Mouse (Mus musculus) ZHBTc4 (cell line): Measurements from ENCODE around the gene Uckl1.

Experiments
- DNase-seq: peaks from one replicate; pipeline ENCODE4 v3.0.0-alpha.2; 2011; ENCODE audit warnings: low read depth, low spot score

The Uckl1 gene

DNA sequence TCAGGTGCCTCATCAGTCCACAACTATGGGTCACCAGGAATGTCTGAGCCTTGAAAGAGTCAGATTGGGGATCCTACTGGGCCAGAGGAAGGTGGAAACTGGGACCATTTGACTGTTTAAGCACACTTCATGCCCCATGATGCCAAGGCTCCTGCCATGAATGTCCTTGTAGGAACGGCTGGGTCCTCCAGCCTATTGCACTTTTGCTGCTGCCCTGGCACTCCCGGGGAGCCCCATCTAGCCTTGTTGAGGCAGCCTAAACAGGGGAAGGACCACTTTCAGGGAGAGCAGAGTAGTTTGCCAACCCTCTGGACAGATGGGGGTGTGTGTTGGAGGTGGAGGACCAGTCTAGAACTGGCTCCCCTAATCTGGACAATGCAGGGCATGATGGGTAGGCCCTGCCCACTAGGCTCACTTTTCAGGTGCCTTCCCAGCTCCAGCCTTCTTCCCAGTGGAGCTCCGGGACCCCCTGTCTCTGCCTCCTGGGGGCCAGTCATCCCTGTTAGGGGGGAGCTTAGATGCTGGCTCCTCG is at the start of gene Uckl1:
TSS of gene Uckl1 (minus strand) at position 482 of the 532 bp plus-strand sequence.
- DNase-seq: no peak

DNA sequence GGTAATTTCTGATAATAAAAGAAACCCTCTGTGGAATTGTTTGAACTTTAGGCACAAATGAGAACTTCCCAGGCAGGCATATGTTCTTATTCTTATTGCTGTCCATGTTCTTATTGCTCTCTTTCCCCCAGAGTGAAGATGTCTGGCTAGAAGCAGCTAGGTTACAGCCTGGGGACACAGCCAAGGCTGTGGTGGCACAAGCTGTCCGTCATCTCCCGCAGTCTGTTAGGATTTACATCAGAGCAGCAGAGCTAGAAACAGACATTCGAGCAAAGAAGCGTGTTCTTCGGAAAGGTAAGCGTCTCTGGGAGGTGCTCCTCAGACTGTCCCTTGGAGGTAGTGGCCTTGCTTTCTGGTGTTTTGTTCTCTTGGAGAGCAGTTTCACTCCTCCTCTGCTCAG is 47.9 kb upstream of the Uckl1 start:
- DNase-seq: no peak

DNA sequence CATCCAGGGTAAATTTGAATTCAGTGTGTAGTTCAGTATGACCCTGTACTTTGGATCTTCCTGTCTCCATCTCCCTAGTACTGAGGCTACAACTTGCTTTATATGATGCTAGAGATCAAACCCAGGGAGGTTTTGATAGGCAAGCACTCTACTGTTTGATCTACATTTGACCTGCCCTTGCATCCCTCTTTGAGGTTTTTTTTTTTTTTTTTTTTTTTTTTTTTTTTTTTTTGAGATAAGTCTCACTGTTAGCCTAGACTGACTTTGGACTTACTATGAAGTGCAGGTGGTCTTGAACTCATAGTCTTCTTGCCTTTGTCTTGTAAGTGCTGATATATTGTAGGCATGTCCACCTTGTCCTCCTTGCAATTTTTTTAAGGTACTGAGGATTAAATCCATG is 43.8 kb upstream of the Uckl1 start:
- no peak for DNase-seq

DNA sequence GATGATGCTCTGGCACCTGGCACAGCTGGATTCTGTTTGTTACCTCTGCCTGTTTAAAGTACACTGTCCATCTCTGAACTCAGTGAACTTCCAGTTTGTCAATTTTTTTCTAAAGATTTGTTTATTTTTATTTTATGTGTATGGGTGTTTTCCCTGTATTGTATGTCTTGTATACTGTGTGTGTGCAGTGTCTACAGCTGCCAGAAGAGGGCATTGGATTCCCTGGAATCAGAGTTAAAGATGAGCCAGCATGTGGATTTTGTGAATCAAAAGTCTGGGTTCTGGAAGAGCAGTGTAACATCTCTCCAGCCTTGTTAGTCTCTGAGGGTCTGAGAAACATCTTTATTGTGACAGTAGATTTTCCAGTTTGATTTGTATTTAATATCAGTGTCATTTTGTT is 38.7 kb upstream of the Uckl1 start:
- peak; percentile 39 for DNase-seq

DNA sequence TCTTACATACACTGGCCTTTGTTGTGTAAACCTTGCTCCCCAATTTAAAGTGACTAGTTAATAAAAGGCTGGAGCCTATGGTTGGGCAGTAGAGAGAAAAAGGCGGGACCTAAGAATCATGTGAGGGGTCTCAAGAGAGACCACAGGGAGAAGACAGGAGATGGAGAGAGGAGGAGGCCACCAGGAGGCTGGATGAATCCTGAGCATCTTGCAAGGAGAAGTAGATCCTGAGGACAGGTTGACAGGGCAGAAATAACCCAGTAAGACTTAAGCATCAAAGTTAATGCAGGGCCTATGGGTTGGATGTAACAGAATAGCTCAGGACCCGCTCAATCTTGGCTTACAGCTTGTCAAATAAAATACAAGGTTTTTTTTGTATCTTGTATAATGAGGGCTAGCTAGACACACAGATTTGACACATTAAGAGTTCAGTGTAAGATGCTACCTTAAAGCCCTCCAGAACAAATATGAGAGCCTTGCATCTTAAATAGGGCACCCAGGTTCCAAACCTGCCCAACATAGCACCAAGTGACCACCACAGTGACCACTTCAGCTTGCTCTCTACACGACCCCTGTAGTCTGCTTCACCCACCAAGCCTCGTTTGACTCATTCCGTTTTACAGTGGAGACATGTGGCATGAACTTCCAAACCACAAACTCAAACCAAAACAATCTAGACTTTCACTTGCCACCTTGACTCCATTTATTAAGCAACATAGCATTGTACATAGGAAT is 34.2 kb upstream of the Uckl1 start:
- DNase-seq: no peak

DNA sequence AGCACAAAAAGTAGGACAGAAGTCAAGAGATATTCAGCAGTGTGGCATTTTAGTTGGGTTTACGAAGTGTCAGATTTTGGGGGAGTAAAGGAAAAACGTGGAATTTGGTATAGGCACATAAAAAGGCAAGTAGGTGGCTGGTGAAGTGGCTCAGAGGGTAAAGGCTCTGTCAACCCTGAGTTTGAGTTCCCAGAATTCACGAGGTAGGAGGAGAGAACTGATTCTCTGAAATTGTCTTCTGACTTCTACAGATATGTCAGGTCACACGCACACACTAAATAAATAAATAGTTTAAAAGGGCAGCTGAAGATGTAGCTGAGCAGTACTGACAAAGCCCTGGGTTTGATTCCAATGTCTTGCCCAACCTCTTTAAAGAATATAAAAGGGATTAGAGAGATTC is 17.7 kb upstream of the Uckl1 start:
- DNase-seq: no peak

DNA sequence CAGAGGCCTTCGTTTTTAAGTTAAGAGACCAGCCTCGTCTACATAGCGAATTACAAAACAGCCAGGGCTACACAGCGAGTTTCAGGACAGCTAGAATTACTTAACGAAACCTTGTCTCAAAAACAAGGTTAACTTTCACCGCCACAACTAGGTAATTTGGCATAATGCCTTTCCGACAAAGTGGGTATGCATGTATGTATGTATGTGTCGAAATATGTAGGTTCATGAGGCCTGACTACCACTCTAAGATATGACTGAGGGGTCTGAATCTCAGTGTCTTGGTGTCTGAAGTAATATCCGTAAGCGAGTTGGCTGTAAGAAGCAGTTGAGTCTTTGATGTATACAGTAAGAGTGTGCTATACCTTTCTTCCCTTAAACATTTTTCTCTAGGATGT is 17.1 kb upstream of the Uckl1 start:
- no peak for DNase-seq

DNA sequence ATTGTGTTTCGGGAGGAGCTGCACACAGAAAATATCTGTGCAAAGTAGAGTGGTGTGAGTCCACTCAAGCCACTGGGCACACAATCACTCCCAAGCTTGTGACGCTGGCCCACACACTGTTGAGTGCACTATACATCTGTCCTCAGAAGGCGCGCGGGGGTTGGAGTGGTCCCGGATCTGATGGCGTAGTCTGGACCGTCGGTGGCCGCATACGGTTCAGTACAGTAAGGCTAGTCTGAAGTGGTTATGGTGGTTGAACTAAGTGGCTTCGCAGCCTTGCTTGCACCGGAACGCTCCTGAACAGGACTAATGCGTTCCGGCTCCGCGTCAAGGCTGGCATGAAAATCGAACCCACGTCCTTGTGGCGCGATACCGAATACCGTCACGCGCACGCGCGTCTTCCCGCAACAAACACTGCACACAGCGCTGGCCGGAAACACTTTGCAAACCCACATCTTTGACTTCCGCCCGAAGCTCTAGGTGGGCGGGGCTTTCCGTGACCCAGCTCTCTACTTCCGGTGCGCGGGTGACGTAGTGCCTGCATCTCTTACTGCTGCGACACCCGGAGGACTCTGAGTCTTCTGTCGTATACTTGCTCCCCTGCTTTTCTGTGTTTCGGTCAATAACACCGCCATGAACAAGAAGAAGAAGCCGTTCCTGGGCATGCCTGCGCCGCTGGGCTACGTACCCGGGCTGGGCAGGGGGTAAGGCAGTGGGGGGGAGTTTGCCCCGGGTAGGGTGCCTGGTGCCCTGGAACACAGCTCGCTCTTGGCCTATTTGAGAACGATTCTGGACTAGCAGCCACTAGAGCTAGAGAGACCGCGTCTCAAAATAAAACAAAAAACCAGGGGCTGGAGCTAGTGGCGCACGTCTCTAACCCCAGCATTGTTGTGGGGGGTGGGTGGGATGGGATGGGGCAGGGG is 16.4 kb upstream of the Uckl1 start:
- DNase-seq: peak; percentile 98

DNA sequence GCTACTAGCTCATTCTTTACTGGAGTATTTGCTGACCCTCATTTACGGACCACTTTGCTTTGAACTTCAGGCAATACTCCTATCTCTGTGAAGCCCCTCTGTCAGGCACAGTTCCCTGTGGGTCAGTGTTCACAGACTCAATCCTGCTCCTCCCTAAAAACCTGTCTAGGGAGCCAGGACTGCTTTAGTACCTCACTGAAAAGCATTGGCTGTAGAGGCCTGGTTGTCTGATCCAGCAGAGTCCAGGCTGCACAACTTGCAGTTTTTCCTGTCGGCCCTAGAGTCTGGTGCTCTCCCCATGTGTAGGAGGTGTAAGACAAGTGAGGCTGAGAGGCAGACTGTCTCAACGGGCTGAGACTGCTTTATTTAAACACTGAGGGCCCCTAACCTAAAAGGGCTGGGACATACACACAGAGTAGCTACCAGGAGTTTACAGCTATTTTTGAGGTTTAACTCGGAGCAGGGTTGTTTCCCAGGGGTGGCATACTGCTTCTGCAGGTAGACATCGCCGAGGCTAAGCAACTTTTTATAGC is 15.6 kb upstream of the Uckl1 start:
- no peak for DNase-seq

DNA sequence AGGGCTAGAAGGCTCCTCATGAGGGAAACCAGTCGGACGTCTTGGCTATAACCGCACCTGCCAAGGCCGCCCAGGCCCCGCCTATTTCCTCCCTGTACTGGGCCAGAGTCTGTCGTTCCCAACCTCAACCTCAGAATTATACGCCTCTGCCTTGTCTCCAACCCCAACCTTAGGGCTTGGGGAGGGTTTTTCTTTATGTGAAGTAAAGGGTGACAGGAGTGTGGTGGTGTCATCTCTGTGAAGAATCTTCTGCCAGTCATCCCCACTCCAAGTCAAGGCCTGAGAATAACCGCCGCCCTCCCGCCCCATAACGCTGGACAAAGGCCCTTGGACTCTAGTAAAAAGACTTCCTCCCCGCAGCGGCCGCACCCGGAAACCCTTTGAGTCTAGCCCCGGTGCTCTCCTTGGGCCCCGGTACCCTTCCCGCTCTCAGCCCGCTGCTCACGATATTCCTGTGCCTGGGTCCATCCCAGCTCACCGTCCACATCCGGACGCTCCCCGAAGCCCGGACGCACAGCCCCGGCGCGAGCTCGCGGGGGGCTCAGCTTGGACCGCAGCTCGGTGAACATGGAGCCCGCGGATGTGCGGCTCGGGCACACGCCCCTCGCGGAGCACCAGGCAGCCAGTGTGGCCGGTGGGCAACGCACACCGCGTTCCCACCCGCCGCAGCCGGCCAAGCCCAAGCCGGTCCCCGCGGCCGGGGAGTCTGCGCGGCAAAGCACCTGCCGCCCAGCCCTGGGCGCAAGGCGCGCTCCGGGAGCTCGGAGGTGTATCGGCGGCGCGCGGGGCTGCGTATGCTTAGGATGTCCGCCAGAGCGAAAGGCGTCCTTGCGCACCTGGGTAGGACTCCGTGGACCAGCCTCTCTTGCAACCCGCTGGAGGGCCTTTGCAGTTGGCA is 14.0 kb upstream of the Uckl1 start, which contains the start of gene Samd10:
TSS of gene Samd10 (minus strand) at position 759 of the 898 bp plus-strand sequence.
- peak; percentile 83 for DNase-seq

DNA sequence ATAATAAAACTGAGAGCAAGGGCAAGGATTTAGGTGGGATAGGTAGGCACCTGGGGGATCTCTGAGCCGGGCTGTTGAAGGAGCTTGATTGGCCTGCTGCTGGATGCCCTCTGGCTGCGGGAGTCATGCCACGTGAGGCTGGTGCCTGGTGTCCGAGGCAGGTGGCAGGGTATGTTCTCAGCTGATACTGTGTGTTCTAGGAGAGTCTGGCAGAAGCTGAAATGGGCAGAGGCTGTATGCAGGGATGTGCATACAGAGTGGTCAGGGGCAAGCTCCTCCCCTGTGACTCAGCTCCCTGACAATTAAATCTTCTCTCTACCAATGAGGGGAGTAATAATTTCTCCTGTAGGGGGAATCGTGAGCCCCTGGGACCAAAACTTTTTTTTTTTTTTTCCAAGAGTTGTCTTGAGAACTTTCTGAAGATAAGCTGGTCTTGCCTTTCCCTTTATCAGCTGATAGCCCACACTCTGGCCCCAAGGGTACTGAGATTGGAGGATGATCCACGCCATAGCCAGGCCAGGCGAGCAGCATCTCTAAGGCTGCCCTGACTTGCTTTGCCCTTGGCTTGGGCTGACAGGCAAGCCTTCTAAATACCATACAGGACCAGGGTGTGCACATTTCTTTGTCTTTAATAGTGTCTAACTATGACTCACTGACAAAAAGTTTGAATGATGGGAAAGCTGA is 12.8 kb upstream of the Uckl1 start:
- DNase-seq: peak; percentile 45

DNA sequence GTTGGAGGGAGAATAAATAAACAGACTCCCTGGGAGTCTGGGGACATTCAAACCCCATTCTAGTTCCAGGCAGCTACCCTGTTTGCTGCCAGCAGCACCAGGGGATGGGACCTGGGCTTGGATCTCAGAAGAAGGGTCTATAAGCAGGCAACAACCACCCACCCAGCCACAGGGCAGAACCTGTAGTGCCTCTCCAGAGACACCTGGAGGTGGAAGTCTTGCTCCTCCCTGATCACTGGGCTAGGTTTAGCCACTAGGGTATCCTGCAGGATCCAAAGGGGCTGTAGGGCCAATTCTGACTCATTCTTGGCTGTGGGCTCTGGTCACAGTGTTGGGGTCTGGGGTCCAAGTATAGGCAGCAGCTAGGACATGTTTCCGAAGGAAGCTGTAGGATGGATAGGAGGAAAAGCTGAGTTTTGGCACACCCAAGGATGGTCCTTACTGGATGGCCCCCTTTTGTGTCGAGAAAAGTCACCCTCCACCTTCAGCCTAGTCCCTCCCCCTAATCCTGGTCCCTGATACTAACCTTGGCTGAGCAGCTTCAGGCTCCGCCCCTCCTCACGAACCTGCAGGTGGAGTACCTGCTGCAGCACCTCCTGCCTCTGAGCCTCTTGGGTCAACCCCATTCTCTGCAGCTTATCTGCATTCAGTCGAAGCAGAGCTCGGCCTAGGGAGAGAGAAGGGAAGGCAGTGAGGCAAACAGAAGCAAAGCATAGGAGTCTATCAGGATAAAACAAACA is 11.7 kb upstream of the Uckl1 start:
- DNase-seq: no peak

DNA sequence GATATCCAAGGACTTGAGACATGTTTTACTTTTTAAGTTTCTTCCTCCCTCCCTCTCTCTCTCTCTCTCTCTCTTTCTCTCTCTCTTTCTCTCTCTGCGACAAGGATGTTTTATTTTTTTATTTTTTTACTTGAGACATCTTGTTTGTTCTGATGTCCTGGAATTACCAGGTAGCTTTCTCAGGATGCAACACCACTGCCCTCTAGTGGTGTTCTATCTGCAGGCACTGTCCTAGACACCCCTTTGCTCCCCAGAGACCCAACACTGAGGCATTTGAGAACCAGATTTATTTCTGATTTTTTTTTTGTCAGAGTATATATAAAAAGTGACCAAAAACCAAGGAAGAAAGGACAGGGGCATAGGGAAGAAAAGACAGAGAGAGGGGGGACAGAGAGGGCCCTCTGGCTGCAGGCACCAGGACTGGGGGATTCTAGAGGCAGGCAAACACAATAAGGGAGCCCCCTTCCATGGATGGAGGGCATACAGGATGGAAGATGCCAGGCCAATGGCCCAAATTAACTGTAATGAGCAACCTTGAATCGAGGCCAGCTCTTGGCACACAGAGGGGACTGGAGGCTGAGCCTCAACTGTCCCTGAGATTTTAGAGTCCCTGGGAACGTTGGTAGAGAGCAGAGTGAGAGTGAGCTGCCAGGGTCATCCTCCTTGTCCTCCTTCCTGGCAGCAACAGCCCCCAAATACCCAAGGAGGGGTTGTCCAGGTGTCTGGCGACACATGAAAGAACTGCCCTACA is 10.4 kb upstream of the Uckl1 start:
- peak; percentile 44 for DNase-seq

DNA sequence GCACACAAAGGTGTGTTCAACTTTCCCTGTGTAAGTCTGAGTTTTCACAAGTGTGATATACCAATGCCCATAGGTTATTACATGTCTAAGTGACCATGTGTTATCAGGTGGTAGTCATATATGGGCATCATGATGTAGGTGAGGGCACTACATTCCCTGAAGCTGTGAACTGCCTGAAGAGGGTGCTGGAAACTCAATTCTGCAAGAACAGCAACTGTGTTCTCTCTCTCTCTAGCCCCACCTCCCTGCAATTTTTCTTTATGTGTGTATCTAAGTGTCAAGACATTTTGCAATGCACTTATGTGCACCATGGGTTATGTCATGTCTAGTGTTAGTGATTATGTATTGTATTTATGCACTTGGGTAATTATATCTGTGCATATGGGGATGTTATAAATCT is 9.2 kb upstream of the Uckl1 start:
- no peak for DNase-seq

DNA sequence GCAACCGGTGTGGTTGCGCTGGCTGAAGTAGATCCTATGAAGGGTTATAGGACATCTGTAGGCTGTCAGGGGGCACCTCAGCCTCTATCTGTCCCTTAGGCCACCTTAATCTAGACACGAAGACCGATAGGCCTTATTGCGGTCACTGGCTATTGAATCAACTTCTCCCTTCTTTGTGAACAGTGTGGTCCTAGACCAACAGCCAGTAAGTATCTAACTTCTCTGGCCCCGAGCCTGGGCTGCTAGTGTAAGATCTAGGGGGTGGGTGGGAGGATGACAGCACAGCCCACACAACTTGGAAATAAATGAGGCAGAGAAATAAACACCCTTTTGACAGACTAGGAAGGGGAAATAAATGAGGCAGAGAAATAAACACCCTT is 8.3 kb upstream of the Uckl1 start:
- no peak for DNase-seq

DNA sequence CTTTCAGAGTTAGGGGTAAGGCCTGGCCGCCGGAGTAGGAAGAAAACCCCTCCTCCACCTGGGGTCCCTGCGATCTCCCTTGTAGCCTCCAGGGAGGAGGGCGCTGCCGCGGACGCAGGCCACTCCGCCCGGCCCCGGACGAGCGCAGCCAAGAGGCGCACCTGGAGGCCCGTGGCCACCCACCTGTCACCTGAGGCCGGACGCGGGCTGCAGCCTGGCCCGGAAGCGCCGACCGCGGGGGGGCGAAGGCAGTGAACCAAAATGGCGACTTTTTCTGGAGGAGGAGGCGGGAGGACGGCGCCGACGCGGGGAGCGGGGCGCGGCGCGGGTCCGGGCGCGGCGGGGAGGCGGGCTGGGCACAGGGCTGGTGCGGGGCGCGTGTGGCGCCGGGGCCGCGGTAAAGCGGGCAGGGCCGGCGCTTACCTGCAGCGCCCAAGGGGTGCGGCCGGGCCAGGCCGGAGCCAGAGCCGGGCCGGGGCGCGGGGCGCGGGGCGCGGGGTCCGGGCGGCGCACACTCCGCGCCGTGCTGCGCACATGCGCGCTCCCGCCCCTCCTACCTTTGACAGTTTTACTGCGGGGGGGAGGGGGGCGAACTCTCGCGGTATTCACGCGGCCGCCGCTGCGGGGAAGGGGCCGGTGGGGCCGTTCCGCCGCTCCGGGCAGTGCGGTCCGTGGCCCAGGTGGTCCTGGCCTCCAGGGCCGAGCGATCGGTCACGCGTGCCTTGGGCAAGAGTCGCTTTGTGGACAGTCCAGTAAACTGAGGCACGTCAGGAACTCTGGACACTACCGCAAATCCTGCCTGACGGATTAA is 7.7 kb upstream of the Uckl1 start, which contains the start of gene Zfp512b:
TSS of gene Zfp512b (minus strand) at position 573 of the 811 bp plus-strand sequence.
- DNase-seq: peak; percentile 86

DNA sequence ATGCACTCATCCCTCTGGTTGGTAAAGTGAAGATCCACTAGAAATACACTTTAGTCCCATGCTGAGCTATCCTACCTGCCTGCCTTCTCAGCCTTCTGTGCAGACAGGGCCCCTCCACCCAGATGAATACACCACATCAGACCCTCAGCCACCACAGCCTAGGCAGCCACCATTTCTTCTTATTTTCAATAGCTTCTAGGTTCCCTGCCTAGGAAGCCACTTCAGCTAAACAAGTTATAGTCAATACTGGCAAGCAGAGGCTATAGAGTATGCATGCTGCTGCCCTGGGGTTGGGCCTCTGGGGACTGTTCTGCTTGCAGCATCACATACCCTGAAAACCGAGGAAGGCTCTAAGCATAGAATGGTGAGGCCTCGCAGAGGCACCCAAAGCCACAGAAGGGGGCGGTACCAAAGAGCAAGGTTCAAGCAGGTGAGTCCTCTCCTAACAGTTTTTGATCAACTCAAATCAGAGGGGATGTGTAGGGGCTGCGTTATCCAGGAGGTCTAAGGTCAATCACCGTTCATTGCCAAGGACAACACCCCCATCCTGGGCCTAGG is 6.9 kb upstream of the Uckl1 start, which contains the start of gene Prpf6:
TSS of gene Prpf6 (plus strand) at position 341 of the 558 bp plus-strand sequence.
- peak; percentile 42 for DNase-seq

DNA sequence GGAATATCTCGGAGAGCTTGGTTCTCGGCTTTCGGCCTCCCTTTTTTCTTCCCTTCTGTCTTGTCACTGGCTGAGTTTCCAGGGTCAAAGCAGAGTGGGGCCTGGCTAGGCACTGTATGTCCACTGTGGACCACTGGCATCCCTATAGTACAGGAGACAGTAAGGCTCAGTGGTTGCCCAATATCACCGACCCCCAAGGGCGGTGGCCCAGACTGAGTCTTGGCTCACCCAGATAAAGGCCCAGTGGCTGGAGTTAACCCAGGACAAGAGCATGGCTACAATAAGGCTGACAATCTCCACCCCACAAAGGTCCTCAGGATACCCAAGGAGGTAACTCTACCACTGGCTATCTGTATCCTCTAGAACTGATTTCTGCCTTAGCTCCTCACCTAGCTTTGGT is 5.8 kb upstream of the Uckl1 start:
- no peak for DNase-seq
